Mouse (Mus musculus) embryo, embryonic 9.5 days (tissue): ENCODE data around the gene D130043K22Rik.

Source experiments
- DNase-seq: peaks from one replicate; pipeline ENCODE4 v3.0.0-alpha.2; 2017; ENCODE audit errors: extremely low spot score

D130043K22Rik gene

DNA sequence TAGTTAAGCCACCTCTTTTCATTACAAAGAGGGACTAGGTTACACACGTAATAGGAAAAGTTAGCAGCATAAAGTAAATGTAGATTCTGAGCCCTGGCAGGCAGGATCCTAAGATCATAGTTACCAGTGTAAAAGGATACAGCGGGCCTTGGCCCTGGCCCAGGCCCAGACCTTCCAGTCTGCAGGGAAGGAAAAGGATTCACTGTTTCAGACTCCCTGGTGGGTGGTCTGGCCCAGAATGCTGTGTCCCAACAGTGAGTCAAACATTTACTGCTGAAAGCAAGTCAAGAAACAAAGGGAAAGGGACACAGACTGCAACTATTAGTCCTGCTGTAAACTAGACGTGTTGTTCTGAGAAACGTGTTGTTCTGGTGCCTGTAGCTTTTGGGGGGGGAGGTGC is 100.6 kb downstream of the D130043K22Rik start:
- DNase-seq: no peak

DNA sequence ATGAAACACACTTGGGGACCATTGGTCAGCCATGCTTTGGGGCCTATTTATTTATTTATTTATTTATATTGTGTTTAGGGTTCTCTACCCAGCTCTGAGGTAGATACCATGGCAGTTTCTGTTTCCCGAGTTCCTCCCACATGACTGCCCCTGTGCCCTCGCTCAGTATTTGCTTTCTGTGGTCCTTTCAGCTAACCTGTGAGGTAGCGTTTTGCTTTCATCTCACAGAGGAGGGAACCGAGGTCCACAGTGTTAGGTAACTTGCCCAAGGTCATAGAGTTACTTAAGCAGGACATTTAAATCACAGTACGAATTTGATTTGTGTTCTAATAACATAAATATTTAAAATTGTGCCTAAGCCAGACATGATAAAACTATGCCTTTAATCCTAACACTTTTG is 102.2 kb downstream of the D130043K22Rik start:
- no peak for DNase-seq

DNA sequence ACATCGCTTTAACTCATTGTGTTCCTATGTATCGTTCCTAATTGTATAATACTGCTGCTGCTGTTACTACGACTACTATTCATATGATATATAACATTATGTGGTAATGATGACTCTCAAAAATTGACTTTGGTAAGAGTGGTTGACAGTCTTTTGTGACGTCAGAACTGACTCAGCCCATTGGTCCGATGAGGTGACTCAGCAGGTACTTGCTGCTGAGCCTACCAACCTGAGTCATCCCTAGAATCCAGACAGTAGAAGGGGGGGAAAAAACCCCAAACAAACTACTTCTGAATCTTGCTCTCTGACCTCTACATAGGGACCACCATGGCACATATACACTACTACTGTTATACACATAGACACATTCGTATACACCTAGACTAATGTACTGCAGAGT is 103.9 kb downstream of the D130043K22Rik start:
- no peak for DNase-seq
